In genomic region chr14:74841708-74842107, GRCm38 (mm10) we compare ENCODE assay signal across 23 mouse cellular contexts.
DNase-seq lines count a peak whose midpoint lies in the region; ATAC-seq and TF ChIP-seq lines count a peak whose summit lies in the region.
"Had no signal": no experiment of that assay in that cellular context is flagged by ENCODE, and none has a peak within 500 bp of the region (broad histone marks: within the 10 kb centered on the region; RNA-seq: fewer than 3 reads in every experiment).

No protein-coding gene starts in this region.

- H3K27me3 ChIP-seq in midbrain, embryonic 11.5 days (ENCODE audit: control insufficient read depth, insufficient read depth, low read length), result no peaks in the 10 kb centered on the region
- no peaks in the 10 kb centered on the region for H3K27me3 ChIP-seq in midbrain, embryonic 13.5 days
- H3K27me3 ChIP-seq in MEL (ENCODE audit: control insufficient read depth in 1 of 2, insufficient read depth in 2 of 2, low read length in 2 of 2), result no peaks in the 10 kb centered on the region
- no peaks in the 10 kb centered on the region for H3K27me3 ChIP-seq in intestine, embryonic 16.5 days (replicated peaks; ENCODE audit: control insufficient read depth, insufficient read depth, low read length)
- H3K27me3 ChIP-seq: forebrain, embryonic 12.5 days; liver, embryonic 15.5 days; neural tube, embryonic 12.5 days had no signal

- no peaks in the 10 kb centered on the region; the same call in 1 of the 2 replicates for H3K4me1 ChIP-seq in midbrain, embryonic 11.5 days (ENCODE audit: control insufficient read depth, insufficient read depth, low read length)
- H3K4me1 ChIP-seq in midbrain, embryonic 13.5 days (replicated peaks), result peaks cover 18% of the 10 kb centered on the region
- peaks cover 6 to 12% of the 10 kb centered on the region in 2 experiments for H3K4me1 ChIP-seq in MEL (ENCODE audit: control insufficient read depth in 1 of 2, insufficient read depth in 2 of 2, low read length in 2 of 2)
- H3K4me1 ChIP-seq in intestine, embryonic 16.5 days (ENCODE audit: control insufficient read depth, insufficient read depth, low read length), result peaks cover 24% of the 10 kb centered on the region

- no peak overlapping the region for H3K27ac ChIP-seq in midbrain, embryonic 11.5 days (ENCODE audit: low read depth, low read length)
- no peak overlapping the region for H3K27ac ChIP-seq in midbrain, embryonic 13.5 days
- H3K27ac ChIP-seq in MEL (ENCODE audit: control insufficient read depth, low read depth, low read length), result peak overlapping the region; percentile 0; the same call in 1 of the 2 replicates
- H3K27ac ChIP-seq in intestine, embryonic 16.5 days (ENCODE audit: low read length), result no peak overlapping the region
- H3K27ac ChIP-seq: forebrain, embryonic 12.5 days; limb, embryonic 10.5 days; liver, embryonic 15.5 days; midbrain, embryonic 10.5 days; neural tube, embryonic 12.5 days; stomach, postnatal 0 days had no signal

- peak; percentile 10 for DNase-seq in midbrain, embryonic 11.5 days (ENCODE audit: low spot score, missing footprints)
- DNase-seq in MEL (ENCODE audit: low read depth, low spot score), result peak; percentile 70
- no peak for DNase-seq in cerebellum, postnatal 25 days
- no peak for DNase-seq in layer of hippocampus, adult 9-10 months (ENCODE audit: low spot score)
- no peak for DNase-seq in retina, postnatal 1 day
- DNase-seq: adrenal gland, postnatal 25 days; cerebellum, adult 11-12 months; cerebellum, postnatal 14 days; gastrocnemius, postnatal 14 days; kidney, adult 9 months; kidney, postnatal 36 days; lung, postnatal 14 days; spleen, adult 18-20 months; thymus, postnatal 14 days had no signal

- H3K36me3 ChIP-seq in midbrain, embryonic 11.5 days (ENCODE audit: control insufficient read depth, insufficient read depth, low read length), result no peaks in the 10 kb centered on the region
- no peaks in the 10 kb centered on the region for H3K36me3 ChIP-seq in midbrain, embryonic 13.5 days
- H3K36me3 ChIP-seq in MEL (ENCODE audit: control insufficient read depth in 1 of 2, insufficient read depth in 2 of 2, low read length in 2 of 2), result peaks cover 0 to 16% of the 10 kb centered on the region in 2 experiments; a peak in 2 of 4 replicates
- H3K36me3 ChIP-seq in intestine, embryonic 16.5 days (ENCODE audit: control insufficient read depth, insufficient read depth, low read length), result no peaks in the 10 kb centered on the region
- H3K36me3 ChIP-seq: forebrain, embryonic 12.5 days; limb, embryonic 10.5 days; liver, embryonic 15.5 days; midbrain, embryonic 10.5 days; neural tube, embryonic 12.5 days had no signal

- WGBS in midbrain, embryonic 11.5 days, result 79% methylated on average over 2 of the region's 2 CpGs
- 71% methylated on average over 2 of the region's 2 CpGs for WGBS in midbrain, embryonic 13.5 days
- 72% methylated on average over 2 of the region's 2 CpGs for WGBS in intestine, embryonic 16.5 days

- no peaks in the 10 kb centered on the region for H3K79me2 ChIP-seq in MEL (ENCODE audit: control insufficient read depth, insufficient read depth, low read length, poor library complexity)

- peak; percentile 42 to 68; a peak in 3 of 4 replicates for TF ChIP-seq EP300 in MEL (IDR thresholded peaks at IDR 0.05; ENCODE audit: low read depth in 1 of 2, low read length in 2 of 2)

- no peak for TF ChIP-seq CTCF in MEL (IDR thresholded peaks at IDR 0.05 in 2 of 3, conservative IDR thresholded peaks at IDR 0.05 in 1 of 3; ENCODE audit: control insufficient read depth in 1 of 3, insufficient read depth in 1 of 3, low read depth in 2 of 3, low read length in 3 of 3, poor library complexity in 1 of 3, severe bottlenecking in 1 of 3)

- H3K4me3 ChIP-seq in midbrain, embryonic 11.5 days (ENCODE audit: low read depth, low read length), result no peak overlapping the region
- H3K4me3 ChIP-seq in midbrain, embryonic 13.5 days (replicated peaks), result no peak overlapping the region
- no peak overlapping the region for H3K4me3 ChIP-seq in MEL (ENCODE audit: control insufficient read depth in 1 of 2, insufficient read depth in 1 of 2, low read depth in 2 of 2, low read length in 2 of 2)
- H3K4me3 ChIP-seq in intestine, embryonic 16.5 days (ENCODE audit: low read length), result no peak overlapping the region
- H3K4me3 ChIP-seq: forebrain, embryonic 12.5 days; limb, embryonic 10.5 days; liver, embryonic 15.5 days; midbrain, embryonic 10.5 days; neural tube, embryonic 12.5 days had no signal

- no peak for TF ChIP-seq POLR2A in MEL (IDR thresholded peaks at IDR 0.05; ENCODE audit: control insufficient read depth in 1 of 2, insufficient read depth in 1 of 2, low read depth in 1 of 2, low read length in 2 of 2, poor library complexity in 1 of 2)

- H3K9ac ChIP-seq in midbrain, embryonic 11.5 days (ENCODE audit: low read length), result no peak overlapping the region
- H3K9ac ChIP-seq in midbrain, embryonic 13.5 days (replicated peaks), result no peak overlapping the region
- H3K9ac ChIP-seq in MEL (ENCODE audit: control insufficient read depth, low read depth, low read length, poor library complexity, severe bottlenecking), result no peak overlapping the region
- no peak overlapping the region for H3K9ac ChIP-seq in intestine, embryonic 16.5 days (ENCODE audit: low read depth, low read length)
- H3K9ac ChIP-seq: forebrain, embryonic 12.5 days; liver, embryonic 15.5 days; neural tube, embryonic 12.5 days had no signal

- no peaks in the 10 kb centered on the region for H3K9me3 ChIP-seq in midbrain, embryonic 11.5 days (ENCODE audit: control insufficient read depth, low read length)
- no peaks in the 10 kb centered on the region for H3K9me3 ChIP-seq in midbrain, embryonic 13.5 days
- H3K9me3 ChIP-seq in MEL (replicated peaks; ENCODE audit: insufficient read depth, low read length), result no peaks in the 10 kb centered on the region
- H3K9me3 ChIP-seq in intestine, embryonic 16.5 days (ENCODE audit: control insufficient read depth, low read length), result no peaks in the 10 kb centered on the region
- H3K9me3 ChIP-seq: forebrain, embryonic 12.5 days; limb, embryonic 10.5 days; liver, embryonic 15.5 days; midbrain, embryonic 10.5 days; neural tube, embryonic 12.5 days had no signal

- no peak for ATAC-seq in midbrain, embryonic 11.5 days (ENCODE audit: low FRiP score)
- no peak for ATAC-seq in midbrain, embryonic 13.5 days
- peak; percentile 66 for ATAC-seq in intestine, embryonic 16.5 days
- ATAC-seq in neutrophil, adult 5-6 weeks (ENCODE audit: extremely low read depth, insufficient number of reproducible peaks, low FRiP score, poor library complexity, severe bottlenecking), result peak; percentile 77; the same call in 1 of the 2 replicates

- TF ChIP-seq RAD21 in MEL (IDR thresholded peaks at IDR 0.05; ENCODE audit: low read depth, low read length), result no peak

- H3K4me2 ChIP-seq in midbrain, embryonic 11.5 days, result no peak overlapping the region
- no peak overlapping the region for H3K4me2 ChIP-seq in midbrain, embryonic 13.5 days (replicated peaks)
- H3K4me2 ChIP-seq in intestine, embryonic 16.5 days (ENCODE audit: low read depth, low read length), result no peak overlapping the region
- H3K4me2 ChIP-seq: forebrain, embryonic 12.5 days; liver, embryonic 15.5 days; neural tube, embryonic 12.5 days had no signal

TF ChIP-seq in MEL, 35 proteins besides CTCF, POLR2A, EP300 and RAD21:
- TF ChIP-seq ETS1 (IDR thresholded peaks at IDR 0.05; ENCODE audit: low read depth, low read length) (peak; percentile 42; the same call in 1 of the 2 replicates), ZC3H11A (IDR thresholded peaks at IDR 0.05; ENCODE audit: low read depth, low read length) (no peak), USF2 (IDR thresholded peaks at IDR 0.05; ENCODE audit: borderline replicate concordance in 1 of 2, insufficient read depth in 1 of 2, low read depth in 1 of 2, low read length in 2 of 2) (0 out of 4 replicates have a peak, but pooled peaks of 1 of the 2 experiments have one; percentile 40), GATA1 (IDR thresholded peaks at IDR 0.05; ENCODE audit: low read depth, low read length) (peak; percentile 76), MYC (IDR thresholded peaks at IDR 0.05; ENCODE audit: low read depth, low read length) (peak; percentile 60), MAFK (IDR thresholded peaks at IDR 0.05; ENCODE audit: borderline replicate concordance, low read depth, low read length) (no peak), ZMIZ1 (IDR thresholded peaks at IDR 0.05; ENCODE audit: low read depth, low read length) (no peak), RCOR1 (IDR thresholded peaks at IDR 0.05; ENCODE audit: low read depth, low read length) (0 out of 2 replicates have a peak, but pooled peaks have one; percentile 48), USF1 (IDR thresholded peaks at IDR 0.05; ENCODE audit: low read depth, low read length) (peak; percentile 85), KAT2A (conservative IDR thresholded peaks at IDR 0.05; ENCODE audit: low read depth, low read length) (no peak), CHD1 (IDR thresholded peaks at IDR 0.05; ENCODE audit: low read depth, low read length) (no peak), POLR2AphosphoS2 (IDR thresholded peaks at IDR 0.05; ENCODE audit: low read length) (no peak), ZKSCAN1 (IDR thresholded peaks at IDR 0.05; ENCODE audit: low read depth, low read length) (peak; percentile 46; the same call in 1 of the 2 replicates), ZNF384 (IDR thresholded peaks at IDR 0.05; ENCODE audit: low read depth, low read length) (peak; percentile 96), GABPA (IDR thresholded peaks at IDR 0.05; ENCODE audit: low read depth, low read length) (no peak), JUND (IDR thresholded peaks at IDR 0.05; ENCODE audit: low read depth, low read length) (no peak), TAL1 (IDR thresholded peaks at IDR 0.05; ENCODE audit: low read length) (no peak), HCFC1 (IDR thresholded peaks at IDR 0.05; ENCODE audit: low read depth, low read length) (no peak), BHLHE40 (IDR thresholded peaks at IDR 0.05; ENCODE audit: borderline replicate concordance, low read depth, low read length) (no peak), SIN3A (IDR thresholded peaks at IDR 0.05; ENCODE audit: low read length) (peak; percentile 54), MXI1 (IDR thresholded peaks at IDR 0.05; ENCODE audit: low read depth, low read length) (peak; percentile 78), MAX (IDR thresholded peaks at IDR 0.05; ENCODE audit: low read length) (peak; percentile 53)
TF ChIP-seq in MEL: peak in this region for 11.

Comparison
In these comparisons a context has a peak if more than half of its experiments do, and no peak if none do; other contexts are left out.
1. ATAC-seq: peak in intestine, embryonic 16.5 days (single experiment) and neutrophil, adult 5-6 weeks (single experiment); none in midbrain, embryonic 11.5 days (single experiment) and midbrain, embryonic 13.5 days (single experiment).
2. DNase-seq: peak in midbrain, embryonic 11.5 days (single experiment) and MEL (single experiment); none in cerebellum, postnatal 25 days (0 of 2), layer of hippocampus, adult 9-10 months (single experiment) and retina, postnatal 1 day (single experiment).